Mouse (Mus musculus): ENCODE results near the gene CK137956. TPM values are rescaled to one million over a fixed set of nuclear protein-coding genes. Genes with fewer than 3 reads are reported as not detected.

CK137956 gene
- polyA plus RNA-seq, 1 experiment from 2014 or later = 0.94 TPM

DNA sequence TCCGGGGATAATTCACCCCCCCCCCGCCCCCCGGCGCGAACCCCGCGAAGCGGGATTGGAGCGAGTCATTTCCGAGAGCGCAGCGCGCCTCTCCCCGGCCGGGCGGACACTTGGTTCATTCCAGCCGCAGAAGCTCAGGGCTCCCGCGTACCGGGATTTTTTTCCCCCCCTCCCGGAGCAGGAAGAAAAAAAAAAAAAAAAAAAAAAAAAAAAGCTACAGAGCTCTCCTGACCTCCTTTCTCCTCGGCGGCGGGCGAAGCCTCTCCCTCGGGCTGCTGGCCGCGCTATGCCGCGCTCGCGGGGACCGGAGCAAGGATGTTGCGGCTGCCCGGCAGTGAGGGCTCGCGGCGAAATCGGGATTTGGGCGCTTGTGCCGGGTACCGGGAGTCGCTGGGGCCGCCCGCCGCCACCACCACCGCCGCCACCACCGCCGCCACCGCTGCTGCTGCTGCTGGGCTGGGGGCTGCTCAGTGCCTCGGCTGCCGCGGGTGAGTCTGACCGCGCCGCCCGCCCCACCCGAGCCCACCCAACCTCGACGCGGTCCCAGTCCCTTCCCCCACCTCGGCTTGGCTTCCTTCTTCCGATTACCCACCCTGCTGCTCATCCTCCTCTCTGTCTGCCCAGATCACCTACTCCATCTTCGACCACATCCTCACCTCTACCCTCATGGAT is 17.2 kb upstream of the CK137956 start, which contains the start of gene Csmd2:
Csmd2 (plus strand) TSS at position 74 of the 672 bp plus-strand sequence.
- H3K9ac ChIP-seq (ENCODE audit: low read depth, low read length) = peak within 1 kb of the TSS; percentile 73
- H3K9me3 ChIP-seq (ENCODE audit: control insufficient read depth, low read length) = no peaks in the 10 kb centered on the region
- peaks cover 38% of the 10 kb centered on the region for H3K27me3 ChIP-seq (ENCODE audit: control insufficient read depth, insufficient read depth, low read length)
- ATAC-seq (ENCODE audit: low FRiP score) (peak; percentile 31; the same call in 1 of the 2 replicates), DNase-seq (ENCODE audit: low spot score) (peak; percentile 59)
- peak within 1 kb of the TSS; percentile 61 for H3K4me3 ChIP-seq (ENCODE audit: low read depth, low read length)
- H3K4me2 ChIP-seq (replicated peaks; ENCODE audit: low read depth, low read length) = peak within 1 kb of the TSS; percentile 86
- 0% methylated on average over 40 of the region's 65 CpGs for WGBS
- peak within 1 kb of the TSS; percentile 65; the same call in 1 of the 2 replicates for H3K27ac ChIP-seq (ENCODE audit: low read depth, low read length)
- peaks cover 2% of the 10 kb centered on the region for H3K4me1 ChIP-seq (replicated peaks; ENCODE audit: control insufficient read depth, insufficient read depth, low read length)
- H3K36me3 ChIP-seq (ENCODE audit: control insufficient read depth, insufficient read depth, low read length) = no peaks in the 10 kb centered on the region

DNA sequence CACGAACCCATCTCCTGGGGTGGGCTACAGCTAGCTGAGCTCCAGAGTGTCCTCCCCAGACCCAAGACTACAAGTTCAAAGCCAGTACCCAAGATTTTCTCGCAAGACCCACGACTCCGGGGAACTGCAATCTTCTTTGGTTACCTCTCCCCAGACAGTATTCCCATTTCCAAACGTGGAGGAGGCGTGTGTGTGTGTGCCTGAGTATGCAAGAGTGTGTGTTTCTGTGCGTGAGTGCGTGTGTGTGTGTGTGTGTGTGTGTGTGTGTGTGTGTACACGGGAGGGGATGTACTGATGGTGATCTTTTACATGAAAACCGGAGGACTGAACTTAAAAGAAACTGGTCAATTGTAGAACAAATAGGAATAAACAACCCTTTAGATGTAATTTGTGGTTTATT is 16.5 kb upstream of the CK137956 start:
- Histone ChIP-seq H3K9me3 (ENCODE audit: control insufficient read depth, low read length) (no peaks in the 10 kb centered on the region), H3K4me3 (ENCODE audit: low read depth, low read length) (peak overlapping the region; percentile 61), H3K36me3 (ENCODE audit: control insufficient read depth, insufficient read depth, low read length) (no peaks in the 10 kb centered on the region), H3K27me3 (ENCODE audit: control insufficient read depth, insufficient read depth, low read length) (peaks cover 38% of the 10 kb centered on the region), H3K9ac (ENCODE audit: low read depth, low read length) (0 out of 2 replicates have a peak overlapping the region, but pooled peaks have one; percentile 23), H3K4me1 (replicated peaks; ENCODE audit: control insufficient read depth, insufficient read depth, low read length) (peaks cover 2% of the 10 kb centered on the region), H3K4me2 (replicated peaks; ENCODE audit: low read depth, low read length) (peak overlapping the region; percentile 86), H3K27ac (ENCODE audit: low read depth, low read length) (no peak overlapping the region)
- WGBS = 4% methylated on average over 10 of the region's 10 CpGs
- DNase-seq (ENCODE audit: low spot score) = peak; percentile 46
- no peak for ATAC-seq (ENCODE audit: low FRiP score)

- DNase-seq (ENCODE audit: low spot score) (peak; percentile 56), ATAC-seq (ENCODE audit: low FRiP score) (0 out of 2 replicates have a peak, but pooled peaks have one; percentile 13)
- H3K4me2 ChIP-seq (replicated peaks; ENCODE audit: low read depth, low read length) = peak overlapping the region; percentile 40
- no peak overlapping the region for H3K27ac ChIP-seq (ENCODE audit: low read depth, low read length)
- peaks cover 38% of the 10 kb centered on the region for H3K27me3 ChIP-seq (ENCODE audit: control insufficient read depth, insufficient read depth, low read length)
- peaks cover 2% of the 10 kb centered on the region for H3K4me1 ChIP-seq (replicated peaks; ENCODE audit: control insufficient read depth, insufficient read depth, low read length)
- H3K9me3 ChIP-seq (ENCODE audit: control insufficient read depth, low read length) = no peaks in the 10 kb centered on the region
- H3K36me3 ChIP-seq (ENCODE audit: control insufficient read depth, insufficient read depth, low read length) = no peaks in the 10 kb centered on the region
- H3K4me3 ChIP-seq (ENCODE audit: low read depth, low read length) = peak overlapping the region; percentile 18; the same call in 1 of the 2 replicates
- WGBS = 2% methylated on average over 24 of the region's 25 CpGs
- H3K9ac ChIP-seq (ENCODE audit: low read depth, low read length) = no peak overlapping the region
These were observed 15.8 kb upstream of the CK137956 start for GRCm38 (mm10) chr4:127986491-127987075.

- H3K36me3 ChIP-seq (ENCODE audit: control insufficient read depth, insufficient read depth, low read length) = no peaks in the 10 kb centered on the region
- WGBS = 14% methylated on average over 10 of the region's 10 CpGs
- H3K27ac ChIP-seq (ENCODE audit: low read depth, low read length) = no peak overlapping the region
- H3K4me3 ChIP-seq (ENCODE audit: low read depth, low read length) = no peak overlapping the region
- peaks cover 2% of the 10 kb centered on the region for H3K4me1 ChIP-seq (replicated peaks; ENCODE audit: control insufficient read depth, insufficient read depth, low read length)
- peak overlapping the region; percentile 40; the same call in 1 of the 2 replicates for H3K4me2 ChIP-seq (replicated peaks; ENCODE audit: low read depth, low read length)
- no peak overlapping the region for H3K9ac ChIP-seq (ENCODE audit: low read depth, low read length)
- ATAC-seq (ENCODE audit: low FRiP score) (no peak), DNase-seq (ENCODE audit: low spot score) (peak; percentile 28)
- peaks cover 38% of the 10 kb centered on the region for H3K27me3 ChIP-seq (ENCODE audit: control insufficient read depth, insufficient read depth, low read length)
- no peaks in the 10 kb centered on the region for H3K9me3 ChIP-seq (ENCODE audit: control insufficient read depth, low read length)
These were observed 15.1 kb upstream of the CK137956 start for GRCm38 (mm10) chr4:127985874-127986273.

- Histone ChIP-seq H3K9ac (ENCODE audit: low read depth, low read length) (no peak overlapping the region), H3K36me3 (ENCODE audit: control insufficient read depth, insufficient read depth, low read length) (no peaks in the 10 kb centered on the region), H3K4me1 (replicated peaks; ENCODE audit: control insufficient read depth, insufficient read depth, low read length) (peaks cover 2% of the 10 kb centered on the region), H3K4me3 (ENCODE audit: low read depth, low read length) (no peak overlapping the region), H3K27me3 (ENCODE audit: control insufficient read depth, insufficient read depth, low read length) (peaks cover 33% of the 10 kb centered on the region), H3K4me2 (replicated peaks; ENCODE audit: low read depth, low read length) (no peak overlapping the region), H3K27ac (ENCODE audit: low read depth, low read length) (no peak overlapping the region), H3K9me3 (ENCODE audit: control insufficient read depth, low read length) (no peaks in the 10 kb centered on the region)
- ATAC-seq (ENCODE audit: low FRiP score) (no peak), DNase-seq (ENCODE audit: low spot score) (no peak)
- WGBS = 92% methylated on average over 2 of the region's 2 CpGs
These were observed 13.7 kb upstream of the CK137956 start for GRCm38 (mm10) chr4:127984426-127984825.

GRCm38 (mm10) chr4:127981125-127981524 is 10.4 kb upstream of the CK137956 start:
- peaks cover 12% of the 10 kb centered on the region for H3K27me3 ChIP-seq (ENCODE audit: control insufficient read depth, insufficient read depth, low read length)
- 45% methylated on average over 6 of the region's 6 CpGs for WGBS
- no peak overlapping the region for H3K27ac ChIP-seq (ENCODE audit: low read depth, low read length)
- H3K4me1 ChIP-seq (replicated peaks; ENCODE audit: control insufficient read depth, insufficient read depth, low read length) = no peaks in the 10 kb centered on the region
- H3K4me3 ChIP-seq (ENCODE audit: low read depth, low read length) = no peak overlapping the region
- H3K36me3 ChIP-seq (ENCODE audit: control insufficient read depth, insufficient read depth, low read length) = no peaks in the 10 kb centered on the region
- no peak for DNase-seq (ENCODE audit: low spot score)
- no peaks in the 10 kb centered on the region for H3K9me3 ChIP-seq (ENCODE audit: control insufficient read depth, low read length)
- ATAC-seq (ENCODE audit: low FRiP score) = 0 out of 2 replicates have a peak, but pooled peaks have one; percentile 22
- H3K4me2 ChIP-seq (replicated peaks; ENCODE audit: low read depth, low read length) = no peak overlapping the region
- H3K9ac ChIP-seq (ENCODE audit: low read depth, low read length) = no peak overlapping the region

DNA sequence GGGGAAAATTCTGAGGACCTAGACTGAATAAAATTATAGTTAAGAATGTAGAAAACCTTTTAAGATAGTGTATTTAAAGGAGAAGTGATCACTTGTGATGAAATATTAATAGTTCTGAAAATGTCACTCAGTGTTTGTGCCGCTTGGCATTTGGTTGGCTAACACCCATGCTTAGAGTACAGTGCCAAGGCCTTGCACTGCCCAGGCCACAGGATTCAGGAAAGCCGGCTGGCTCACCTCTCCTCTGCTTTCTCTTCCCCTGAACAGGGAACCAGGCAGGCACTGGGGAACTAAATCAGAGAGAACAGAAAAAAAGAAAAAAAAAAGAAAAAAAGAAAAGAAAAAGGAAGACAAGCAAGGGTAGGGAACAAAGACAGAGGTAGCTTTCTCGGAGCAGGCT is 2.2 kb upstream of the CK137956 start:
- Histone ChIP-seq H3K4me2 (replicated peaks; ENCODE audit: low read depth, low read length) (no peak overlapping the region), H3K9me3 (ENCODE audit: control insufficient read depth, low read length) (no peaks in the 10 kb centered on the region), H3K4me3 (ENCODE audit: low read depth, low read length) (no peak overlapping the region), H3K27ac (ENCODE audit: low read depth, low read length) (no peak overlapping the region), H3K9ac (ENCODE audit: low read depth, low read length) (no peak overlapping the region), H3K27me3 (ENCODE audit: control insufficient read depth, insufficient read depth, low read length) (peaks cover 5% of the 10 kb centered on the region), H3K4me1 (replicated peaks; ENCODE audit: control insufficient read depth, insufficient read depth, low read length) (no peaks in the 10 kb centered on the region; the same call in 1 of the 2 replicates), H3K36me3 (ENCODE audit: control insufficient read depth, insufficient read depth, low read length) (no peaks in the 10 kb centered on the region)
- ATAC-seq (ENCODE audit: low FRiP score) (no peak), DNase-seq (ENCODE audit: low spot score) (no peak)
- 86% methylated on average over 3 of the region's 3 CpGs for WGBS

DNA sequence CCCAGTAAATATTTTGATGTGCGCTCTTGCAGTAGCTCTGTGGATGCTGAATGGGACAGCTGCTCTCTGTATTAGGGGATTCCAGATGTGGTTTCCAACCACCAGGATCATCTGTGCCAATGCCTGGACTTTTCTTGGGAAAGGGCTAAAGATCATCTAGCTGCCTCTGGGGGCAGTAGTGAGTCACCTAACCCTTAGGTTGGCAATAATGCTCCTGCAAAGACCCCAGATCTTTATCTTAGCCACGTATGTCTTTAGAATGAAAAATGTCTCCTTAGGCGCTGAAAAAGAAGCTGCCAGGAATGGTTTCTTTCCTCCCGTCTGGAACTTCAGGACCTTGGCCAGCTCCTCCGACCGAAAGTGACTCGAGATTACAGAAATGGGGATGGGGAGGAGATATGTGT is 731 bp downstream of the CK137956 start:
- Histone ChIP-seq H3K27ac (ENCODE audit: low read depth, low read length) (no peak overlapping the region), H3K27me3 (ENCODE audit: control insufficient read depth, insufficient read depth, low read length) (peaks cover 5% of the 10 kb centered on the region), H3K36me3 (ENCODE audit: control insufficient read depth, insufficient read depth, low read length) (no peaks in the 10 kb centered on the region), H3K9ac (ENCODE audit: low read depth, low read length) (no peak overlapping the region), H3K4me2 (replicated peaks; ENCODE audit: low read depth, low read length) (no peak overlapping the region), H3K4me3 (ENCODE audit: low read depth, low read length) (no peak overlapping the region), H3K4me1 (replicated peaks; ENCODE audit: control insufficient read depth, insufficient read depth, low read length) (no peaks in the 10 kb centered on the region; the same call in 1 of the 2 replicates), H3K9me3 (ENCODE audit: control insufficient read depth, low read length) (no peaks in the 10 kb centered on the region)
- DNase-seq (ENCODE audit: low spot score) = peak; percentile 75
- ATAC-seq (ENCODE audit: low FRiP score) = no peak
- 7% methylated on average over 7 of the region's 7 CpGs for WGBS
